Mouse (Mus musculus) olfactory bulb, adult 2 months (tissue): ENCODE data around the gene Fam83e.

ENCODE experiments used
- CTCF ChIP-seq: fragments of 200-500 bp; IDR thresholded peaks from 2 replicates; pipeline ENCODE4 v1.5.1; 2012; ENCODE audit warnings: low read depth, mild to moderate bottlenecking, low read length, moderate library complexity; ENCODE audit not compliant: insufficient read depth
- POLR2A ChIP-seq: fragments of 200-500 bp; IDR thresholded peaks from 2 replicates; pipeline ENCODE4 v1.6.1; 2012; ENCODE audit warnings: mild to moderate bottlenecking, low read depth, low read length, moderate library complexity; ENCODE audit not compliant: insufficient read depth

- TF ChIP-seq POLR2A (no peak), CTCF (no peak; the same call in 1 of the 2 replicates)
Observed at GRCm38 (mm10) chr7:45746518-45746917, 25.5 kb downstream of the Fam83e start.
